Mouse (Mus musculus) limb, embryonic 14.5 days (tissue): ENCODE data around the gene Rpl36a. TPM values are rescaled to one million over a fixed set of nuclear protein-coding genes. Genes with fewer than 3 reads are reported as not detected.

ENCODE experiments used
- ATAC-seq: fragments of 200-750 bp; cut with Nextera tagmentation; 2 replicates; pipeline ENCODE4 v1.8.0; 2017; ENCODE audit warnings: low read depth, moderate number of reproducible peaks, moderate TSS enrichment; ENCODE audit not compliant: low FRiP score
- DNase-seq: peaks from one replicate; pipeline ENCODE4 v3.0.0-alpha.2; 2015; ENCODE audit warnings: low spot score
- H3K27ac ChIP-seq: fragments of 300-500 bp; sonication (generic); replicated peaks from 2 replicates; pipeline ENCODE4 v1.5.1; 2014; ENCODE audit warnings: low read depth, mild to moderate bottlenecking, low read length, moderate library complexity, mixed read lengths
- H3K27me3 ChIP-seq: fragments of 300-500 bp; sonication (generic); 2 replicates; pipeline ENCODE4 v1.6.1; 2014; ENCODE audit warnings: low read length, mixed read lengths; ENCODE audit not compliant: control insufficient read depth, insufficient read depth
- H3K36me3 ChIP-seq: fragments of 300-500 bp; sonication (generic); 2 replicates; pipeline ENCODE4 v1.6.1; 2014; ENCODE audit warnings: mild to moderate bottlenecking, low read length, moderate library complexity, mixed read lengths; ENCODE audit not compliant: control insufficient read depth, insufficient read depth
- H3K4me1 ChIP-seq: fragments of 300-500 bp; sonication (generic); 2 replicates; pipeline ENCODE4 v1.6.1; 2014; ENCODE audit warnings: antibody characterized with exemption, low read length, mixed read lengths; ENCODE audit not compliant: control insufficient read depth, insufficient read depth
- H3K4me2 ChIP-seq: fragments of 300-500 bp; sonication (generic); replicated peaks from 2 replicates; pipeline ENCODE4 v1.6.1; 2014; ENCODE audit warnings: low read depth, mild to moderate bottlenecking, low read length, moderate library complexity; ENCODE audit not compliant: severe bottlenecking
- H3K4me3 ChIP-seq: fragments of 300-500 bp; sonication (generic); replicated peaks from 2 replicates; pipeline ENCODE4 v1.5.1; 2014; ENCODE audit warnings: low read length
- H3K9ac ChIP-seq: fragments of 300-500 bp; sonication (generic); 2 replicates; pipeline ENCODE4 v1.6.1; 2014; ENCODE audit warnings: mild to moderate bottlenecking, low read depth, low read length, moderate library complexity; ENCODE audit not compliant: severe bottlenecking
- H3K9me3 ChIP-seq: fragments of 300-500 bp; sonication (generic); 2 replicates; pipeline ENCODE4 v1.6.1; 2016; ENCODE audit warnings: low read length; ENCODE audit not compliant: control insufficient read depth
- POLR2A ChIP-seq: fragments of 200-500 bp; IDR thresholded peaks from 2 replicates; pipeline ENCODE4 v1.8.0; 2012; ENCODE audit warnings: inconsistent platforms, mild to moderate bottlenecking, moderate library complexity, borderline replicate concordance; ENCODE audit not compliant: insufficient read depth, insufficient read length; ENCODE audit errors: extremely low read depth
- WGBS: fragments of 180-500 bp; shearing (Covaris S2); extraction: QIAGEN DNeasy Blood & Tissue Kit; methylation state at CpG from one replicate; pipeline ENCODE4 v1.1.7; 2014; 5-methylcytosine and 5-hydroxymethylcytosine counted together
- polyA plus RNA-seq, 2 experiments: library from polyadenylated mRNA; depleted of rRNA in 1 of 2; stranded (reverse) in 1 of 2; unstranded in 1 of 2; fragments of >200 nt; fragmentation: Nextera tagmentation in 1 of 2; extraction: Ambion mirVana in 1 of 2; gene quantifications; 2 replicates each; pipeline versions ENCODE4 v1.2.1 to v1.2.3; 2012 to 2014

The Rpl36a gene
- polyA plus RNA-seq, 2 experiments, result 533 to 1,926 TPM

DNA sequence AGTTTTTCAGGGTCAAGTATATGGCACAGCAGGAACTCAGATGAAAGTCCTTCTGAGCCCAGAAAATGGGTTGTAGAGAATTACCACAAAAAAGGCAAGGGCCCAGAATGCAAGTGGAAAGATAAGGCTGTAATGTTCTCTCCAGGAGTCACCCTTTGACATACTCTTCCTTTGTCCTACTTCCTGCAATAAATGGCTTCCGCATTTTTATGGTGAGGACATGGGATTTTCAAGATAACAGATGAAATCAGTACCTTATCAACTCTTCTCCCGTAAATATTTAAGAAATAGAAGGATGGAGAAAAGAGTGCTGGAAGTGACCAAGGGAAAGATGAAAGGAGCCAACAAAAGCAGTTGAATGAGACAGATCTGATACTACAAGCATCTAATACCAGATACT lies 42.7 kb downstream of the Rpl36a start:
- no peak overlapping the region for H3K4me2 ChIP-seq
- H3K36me3 ChIP-seq, result no peaks in the 10 kb centered on the region
- no peak overlapping the region for H3K4me3 ChIP-seq
- H3K9ac ChIP-seq, result no peak overlapping the region
- H3K9me3 ChIP-seq, result no peaks in the 10 kb centered on the region
- H3K4me1 ChIP-seq, result no peaks in the 10 kb centered on the region
- no peak for ATAC-seq
- no peak for TF ChIP-seq POLR2A
- no peak overlapping the region for H3K27ac ChIP-seq
- 90% methylated on average over 2 of the region's 2 CpGs for WGBS
- no peak for DNase-seq
- no peaks in the 10 kb centered on the region for H3K27me3 ChIP-seq

DNA sequence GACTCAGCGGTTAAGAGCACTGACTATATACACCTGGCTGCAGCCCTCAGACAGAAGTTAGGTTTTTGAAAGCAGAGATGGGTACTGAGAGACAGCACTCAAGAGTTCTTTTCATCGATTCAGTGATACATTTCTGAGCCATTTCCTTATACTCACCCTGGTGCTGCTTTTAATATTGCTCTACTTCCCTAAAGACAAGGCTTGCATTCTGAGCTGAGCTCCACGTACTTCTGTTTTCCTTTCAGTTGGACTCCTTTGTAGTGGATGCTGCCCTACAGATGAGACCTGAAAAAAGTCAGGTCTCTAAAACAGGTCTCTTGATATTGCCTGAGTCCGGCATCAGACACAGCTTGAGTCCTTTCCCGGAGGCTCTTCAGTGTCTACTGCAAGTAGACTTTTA lies 47.3 kb downstream of the Rpl36a start:
- Histone ChIP-seq H3K4me3 (no peak overlapping the region), H3K9ac (no peak overlapping the region), H3K27ac (no peak overlapping the region), H3K4me1 (no peaks in the 10 kb centered on the region), H3K36me3 (no peaks in the 10 kb centered on the region), H3K9me3 (no peaks in the 10 kb centered on the region), H3K27me3 (no peaks in the 10 kb centered on the region), H3K4me2 (no peak overlapping the region)
- TF ChIP-seq POLR2A, result no peak
- WGBS, result 85% methylated on average over 5 of the region's 5 CpGs
- DNase-seq, result no peak
- no peak for ATAC-seq

DNA sequence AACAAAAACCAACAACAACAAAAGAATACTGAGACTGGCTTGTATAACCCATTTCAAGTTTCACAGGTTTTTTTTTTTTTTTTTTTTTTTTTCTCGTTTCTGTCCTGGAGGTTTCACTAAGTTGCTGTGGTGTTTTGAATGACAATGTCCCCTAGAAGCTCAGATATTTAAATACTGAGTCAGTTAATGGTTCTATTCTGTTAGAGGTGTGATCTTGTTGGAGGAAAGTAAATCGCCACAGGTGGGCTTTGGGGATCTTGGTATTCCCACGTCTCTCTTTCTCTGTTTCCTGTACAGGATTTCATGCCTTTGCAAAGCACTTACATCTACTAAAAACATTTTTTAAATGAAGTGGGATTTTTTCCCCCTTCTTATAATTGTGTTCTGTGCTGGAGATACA lies 49.7 kb downstream of the Rpl36a start:
- no peaks in the 10 kb centered on the region for H3K9me3 ChIP-seq
- H3K36me3 ChIP-seq, result no peaks in the 10 kb centered on the region
- DNase-seq (no peak), ATAC-seq (no peak)
- 30% methylated on average over 3 of the region's 3 CpGs for WGBS
- H3K4me3 ChIP-seq, result no peak overlapping the region
- no peak overlapping the region for H3K9ac ChIP-seq
- H3K4me2 ChIP-seq, result no peak overlapping the region
- H3K4me1 ChIP-seq, result no peaks in the 10 kb centered on the region
- no peak for TF ChIP-seq POLR2A
- H3K27ac ChIP-seq, result no peak overlapping the region
- no peaks in the 10 kb centered on the region for H3K27me3 ChIP-seq

DNA sequence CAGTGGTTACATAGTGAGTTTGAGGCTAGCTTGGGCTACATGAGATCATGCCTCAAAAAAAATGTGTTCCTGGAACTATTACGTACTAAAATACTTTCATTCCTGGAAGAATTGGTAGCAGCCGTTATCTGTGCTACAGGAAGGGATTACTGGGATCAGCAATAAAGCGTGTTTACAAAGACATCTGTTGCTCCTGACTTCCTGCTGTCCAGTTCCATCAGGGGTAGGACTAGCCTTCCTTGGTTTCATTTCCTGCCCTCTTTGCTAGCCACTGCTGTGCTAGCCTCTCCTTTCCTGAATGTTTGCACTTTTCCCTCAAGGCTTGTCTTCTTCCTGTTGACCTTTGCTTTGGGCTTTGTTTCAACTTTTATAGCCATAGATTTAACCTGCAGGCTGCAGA lies 50.4 kb downstream of the Rpl36a start:
- DNase-seq, result no peak
- H3K27me3 ChIP-seq, result no peaks in the 10 kb centered on the region
- H3K9me3 ChIP-seq, result no peaks in the 10 kb centered on the region
- H3K36me3 ChIP-seq, result no peaks in the 10 kb centered on the region
- no peak overlapping the region for H3K27ac ChIP-seq
- H3K4me3 ChIP-seq, result no peak overlapping the region
- WGBS, result 65% methylated on average over 3 of the region's 3 CpGs
- TF ChIP-seq POLR2A, result no peak
- H3K4me2 ChIP-seq, result no peak overlapping the region
- no peak for ATAC-seq
- no peak overlapping the region for H3K9ac ChIP-seq
- no peaks in the 10 kb centered on the region for H3K4me1 ChIP-seq

Other genes starting within 250 kb of the Rpl36a start
- gene Drp2, start 181.1 kb upstream of the Rpl36a start, polyA plus RNA-seq (2012; rRNA removed), result 11.3 and 12.8 TPM in 2 replicates
- 3.2 and 3.6 TPM in 2 replicates for gene Drp2, start 181.1 kb upstream of the Rpl36a start, polyA plus RNA-seq (2014; fragmentation: Nextera tagmentation; extraction: Ambion mirVana)
- 0.28 and 0.49 TPM in 2 replicates for gene Taf7l, start 109.2 kb upstream of the Rpl36a start, polyA plus RNA-seq (2012; rRNA removed)
- gene Taf7l, start 109.2 kb upstream of the Rpl36a start, polyA plus RNA-seq (2014; fragmentation: Nextera tagmentation; extraction: Ambion mirVana), result 0.84 and 0.94 TPM in 2 replicates
- gene Timm8a1, start 43.8 kb upstream of the Rpl36a start, polyA plus RNA-seq (2012; rRNA removed), result 11.7 and 16.2 TPM in 2 replicates
- 66.2 and 67.1 TPM in 2 replicates for gene Timm8a1, start 43.8 kb upstream of the Rpl36a start, polyA plus RNA-seq (2014; fragmentation: Nextera tagmentation; extraction: Ambion mirVana)
- gene Btk, start 2.1 kb upstream of the Rpl36a start, polyA plus RNA-seq (2012; rRNA removed), result 1.5 and 2.3 TPM in 2 replicates
- 1.8 and 1.9 TPM in 2 replicates for gene Btk, start 2.1 kb upstream of the Rpl36a start, polyA plus RNA-seq (2014; fragmentation: Nextera tagmentation; extraction: Ambion mirVana)
- gene Gla, start 15.5 kb downstream of the Rpl36a start, polyA plus RNA-seq (2012; rRNA removed), result 3.1 and 3.8 TPM in 2 replicates
- 2.7 and 4.9 TPM in 2 replicates for gene Gla, start 15.5 kb downstream of the Rpl36a start, polyA plus RNA-seq (2014; fragmentation: Nextera tagmentation; extraction: Ambion mirVana)
- gene Hnrnph2, start 15.5 kb downstream of the Rpl36a start, polyA plus RNA-seq (2012; rRNA removed), result 62.7 and 87.2 TPM in 2 replicates
- gene Hnrnph2, start 15.5 kb downstream of the Rpl36a start, polyA plus RNA-seq (2014; fragmentation: Nextera tagmentation; extraction: Ambion mirVana), result 91.5 and 99.5 TPM in 2 replicates
- gene Armcx4, start 100.9 kb downstream of the Rpl36a start, polyA plus RNA-seq (2012; rRNA removed), result 22.3 and 30.9 TPM in 2 replicates
- 7.1 TPM in 2 replicates for gene Armcx4, start 100.9 kb downstream of the Rpl36a start, polyA plus RNA-seq (2014; fragmentation: Nextera tagmentation; extraction: Ambion mirVana)
- 44.7 and 74.6 TPM in 2 replicates for gene Armcx1, start 132.3 kb downstream of the Rpl36a start, polyA plus RNA-seq (2012; rRNA removed)
- gene Armcx1, start 132.3 kb downstream of the Rpl36a start, polyA plus RNA-seq (2014; fragmentation: Nextera tagmentation; extraction: Ambion mirVana), result 50.3 and 55.5 TPM in 2 replicates
- gene Armcx6, start 165.8 kb downstream of the Rpl36a start, polyA plus RNA-seq (2012; rRNA removed), result 35.4 and 49.3 TPM in 2 replicates
- 34.5 and 37.8 TPM in 2 replicates for gene Armcx6, start 165.8 kb downstream of the Rpl36a start, polyA plus RNA-seq (2014; fragmentation: Nextera tagmentation; extraction: Ambion mirVana)
- gene Armcx3, start 170.9 kb downstream of the Rpl36a start, polyA plus RNA-seq (2012; rRNA removed), result 56.8 and 70.2 TPM in 2 replicates
- 89.1 and 93.9 TPM in 2 replicates for gene Armcx3, start 170.9 kb downstream of the Rpl36a start, polyA plus RNA-seq (2014; fragmentation: Nextera tagmentation; extraction: Ambion mirVana)
- 92.5 and 93.3 TPM in 2 replicates for gene Armcx2, start 223.6 kb downstream of the Rpl36a start, polyA plus RNA-seq (2012; rRNA removed)
- 83.8 and 86.0 TPM in 2 replicates for gene Armcx2, start 223.6 kb downstream of the Rpl36a start, polyA plus RNA-seq (2014; fragmentation: Nextera tagmentation; extraction: Ambion mirVana)